Mouse (Mus musculus) lung, postnatal 0 days (tissue): Measurements from ENCODE around the gene Gramd4. TPM values are rescaled to one million over a fixed set of nuclear protein-coding genes. Genes with fewer than 3 reads are reported as not detected.

Source experiments
- ATAC-seq: fragments of 200-750 bp; cut with Nextera tagmentation; 2 replicates; pipeline ENCODE4 v1.8.0; 2017; ENCODE audit warnings: moderate library complexity
- DNase-seq: peaks from one replicate; pipeline ENCODE4 v3.0.0-alpha.2; 2016; ENCODE audit warnings: low spot score
- H3K27ac ChIP-seq: fragments of 300-500 bp; sonication (generic); 2 replicates; pipeline ENCODE4 v1.5.1; 2014; ENCODE audit warnings: antibody characterized with exemption, mild to moderate bottlenecking, low read length, mixed read lengths
- H3K27me3 ChIP-seq: fragments of 300-500 bp; sonication (generic); replicated peaks from 2 replicates; pipeline ENCODE4 v1.6.1; 2014; ENCODE audit warnings: low read length, mixed read lengths; ENCODE audit not compliant: insufficient read depth
- H3K36me3 ChIP-seq: fragments of 300-500 bp; sonication (generic); 2 replicates; pipeline ENCODE4 v1.6.1; 2014; ENCODE audit warnings: low read length, mixed read lengths; ENCODE audit not compliant: insufficient read depth
- H3K4me1 ChIP-seq: fragments of 300-500 bp; sonication (generic); 2 replicates; pipeline ENCODE4 v1.6.1; 2014; ENCODE audit warnings: antibody characterized with exemption, low read depth, low read length, mixed read lengths; ENCODE audit not compliant: insufficient read depth
- H3K4me2 ChIP-seq: fragments of 300-500 bp; sonication (generic); replicated peaks from 2 replicates; pipeline ENCODE4 v1.6.1; 2014; ENCODE audit warnings: low read depth, mild to moderate bottlenecking, low read length, moderate library complexity, mixed read lengths
- H3K4me3 ChIP-seq: fragments of 300-500 bp; sonication (generic); 2 replicates; pipeline ENCODE4 v1.5.1; 2014; ENCODE audit warnings: low read depth, low read length
- H3K9ac ChIP-seq: fragments of 300-500 bp; sonication (generic); replicated peaks from 2 replicates; pipeline ENCODE4 v1.6.1; 2014; ENCODE audit warnings: low read depth, mild to moderate bottlenecking
- H3K9me3 ChIP-seq: fragments of 300-500 bp; sonication (generic); 2 replicates; pipeline ENCODE4 v1.6.1; 2016; ENCODE audit warnings: low read length, mixed read lengths
- CTCF ChIP-seq: IDR thresholded peaks from 2 replicates; pipeline ENCODE4 v1.5.1; 2016; ENCODE audit warnings: antibody characterized with exemption, mild to moderate bottlenecking
- EP300 ChIP-seq: IDR thresholded peaks from 2 replicates; pipeline ENCODE4 v1.6.1; 2016; ENCODE audit warnings: antibody characterized with exemption, mild to moderate bottlenecking, control low read depth
- WGBS: fragments of 180-500 bp; shearing (Covaris S2); extraction: QIAGEN DNeasy Blood & Tissue Kit; methylation state at CpG from one replicate; pipeline ENCODE4 v1.1.7; 2014; 5-methylcytosine and 5-hydroxymethylcytosine counted together
- polyA plus RNA-seq: library from polyadenylated mRNA; unstranded; fragments of >200 nt; fragmentation: Nextera tagmentation; extraction: Ambion mirVana; gene quantifications from 2 replicates; pipeline ENCODE4 v1.2.1, GENCODE M21; 2015

The Gramd4 gene
- polyA plus RNA-seq, 1 experiment from 2014 or later: 11.1 TPM

DNA sequence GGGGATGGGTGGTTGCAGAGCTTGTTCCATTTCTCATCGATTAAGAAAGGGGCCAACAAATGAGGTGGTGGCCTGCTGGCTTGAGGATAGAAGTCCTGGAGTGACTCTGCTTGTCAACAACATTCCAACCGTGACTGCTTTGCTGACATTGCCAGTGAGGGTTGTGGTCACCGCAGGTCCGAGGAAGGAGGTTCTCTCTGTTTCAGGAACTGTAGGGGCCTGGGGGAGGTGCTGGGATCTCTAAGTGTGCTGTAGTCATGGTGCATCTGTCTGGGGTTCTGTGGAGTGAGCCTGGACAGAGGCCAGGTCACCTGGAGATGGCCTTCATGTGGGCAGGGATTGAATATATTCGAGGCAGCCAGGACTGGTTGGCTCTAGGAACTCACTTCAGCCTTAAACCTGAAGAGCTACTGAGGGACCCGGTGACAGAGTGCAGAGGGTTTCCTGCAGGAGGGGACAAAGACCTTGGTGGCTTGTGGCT is 25.8 kb downstream of the Gramd4 start:
- ATAC-seq (peak; percentile 11; the same call in 1 of the 2 replicates), DNase-seq (peak; percentile 30)
- Histone ChIP-seq H3K27me3 (no peaks in the 10 kb centered on the region), H3K36me3 (no peaks in the 10 kb centered on the region), H3K4me1 (peaks cover 23% of the 10 kb centered on the region), H3K27ac (no peak overlapping the region), H3K9me3 (no peaks in the 10 kb centered on the region), H3K9ac (no peak overlapping the region), H3K4me2 (no peak overlapping the region), H3K4me3 (no peak overlapping the region)
- WGBS: 24% methylated on average over 6 of the region's 6 CpGs
- TF ChIP-seq CTCF (no peak), EP300 (no peak)

DNA sequence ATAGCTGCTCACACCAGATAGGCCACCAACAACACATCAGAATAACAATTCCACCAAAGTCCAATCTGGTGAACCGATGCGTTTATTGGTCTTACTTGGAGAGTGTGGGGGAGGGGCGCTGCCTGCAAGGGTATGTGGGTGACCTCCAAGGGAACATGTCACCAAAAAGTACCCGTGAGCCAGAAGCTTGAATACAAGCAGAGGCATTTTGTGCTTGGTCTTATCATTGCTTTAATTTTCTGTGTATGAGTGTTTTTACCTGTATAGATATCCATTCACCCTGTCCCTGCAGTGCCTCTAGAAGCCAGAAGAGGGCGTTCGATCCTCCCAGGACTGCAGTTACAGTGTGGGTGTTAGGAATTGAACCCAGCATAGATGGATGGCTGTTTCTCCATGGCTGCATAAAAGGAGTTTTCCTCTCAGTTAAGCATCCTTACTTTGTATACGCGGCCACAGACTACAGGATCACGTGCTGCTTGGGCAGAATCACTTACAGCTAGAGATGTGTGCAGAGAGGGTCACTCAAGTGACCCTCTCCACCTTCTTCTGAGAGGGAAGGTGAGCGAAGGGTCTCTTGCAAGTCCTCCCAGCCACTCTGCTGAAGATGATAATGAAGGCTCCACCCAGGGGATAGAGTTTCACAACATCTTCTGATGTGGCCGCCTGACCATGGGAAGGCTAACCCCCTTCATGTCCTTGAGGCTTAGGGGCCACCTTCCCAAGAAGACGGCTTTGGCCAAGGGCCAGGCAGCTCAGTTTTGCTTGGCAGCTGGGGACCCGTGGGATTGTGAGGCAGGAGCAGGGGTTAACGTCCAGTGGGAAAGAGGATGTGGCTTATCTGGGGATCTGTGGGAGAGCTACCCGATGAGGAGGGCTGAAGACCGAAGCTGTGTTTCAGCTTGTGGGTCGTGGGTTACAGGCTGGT is 28.1 kb downstream of the Gramd4 start:
- Histone ChIP-seq H3K9me3 (no peaks in the 10 kb centered on the region), H3K9ac (no peak overlapping the region), H3K27me3 (no peaks in the 10 kb centered on the region), H3K27ac (peak overlapping the region; percentile 23), H3K4me3 (no peak overlapping the region), H3K36me3 (no peaks in the 10 kb centered on the region), H3K4me1 (peaks cover 25% of the 10 kb centered on the region), H3K4me2 (0 out of 2 replicates have a peak overlapping the region, but pooled peaks have one; percentile 11)
- 19% methylated on average over 17 of the region's 17 CpGs for WGBS
- peak; percentile 29 for ATAC-seq
- peak; percentile 79 for TF ChIP-seq CTCF
- TF ChIP-seq EP300: 0 out of 2 replicates have a peak, but pooled peaks have one; percentile 26
- DNase-seq: peak; percentile 57

DNA sequence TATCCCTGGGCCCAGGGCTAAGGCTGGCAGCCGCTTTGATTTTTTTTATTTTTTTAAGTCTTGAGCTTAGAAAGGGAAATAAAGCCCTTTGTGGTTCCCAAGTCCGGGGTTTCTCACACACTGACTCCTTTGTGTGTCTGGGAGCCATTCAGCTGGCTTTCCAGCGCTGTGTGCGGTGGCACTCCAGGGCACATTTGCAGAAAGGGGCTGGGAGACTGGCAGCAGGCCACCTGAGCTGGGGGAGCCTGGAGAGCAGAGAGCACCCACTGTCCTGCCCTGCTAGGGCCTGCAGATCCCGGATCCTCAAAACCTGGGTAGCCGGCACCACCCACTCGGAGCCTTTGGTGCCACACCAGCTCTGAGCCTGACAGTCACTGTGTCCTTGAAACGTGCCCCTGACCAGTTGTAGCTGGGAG is 28.8 kb downstream of the Gramd4 start:
- DNase-seq (no peak), ATAC-seq (no peak)
- peak overlapping the region; percentile 23 for H3K27ac ChIP-seq
- H3K36me3 ChIP-seq: no peaks in the 10 kb centered on the region
- H3K4me3 ChIP-seq: no peak overlapping the region
- H3K9ac ChIP-seq: no peak overlapping the region
- no peaks in the 10 kb centered on the region for H3K9me3 ChIP-seq
- WGBS: 42% methylated on average over 8 of the region's 8 CpGs
- H3K27me3 ChIP-seq: no peaks in the 10 kb centered on the region
- H3K4me2 ChIP-seq: no peak overlapping the region
- peaks cover 28% of the 10 kb centered on the region for H3K4me1 ChIP-seq
- TF ChIP-seq EP300: no peak
- no peak for TF ChIP-seq CTCF

DNA sequence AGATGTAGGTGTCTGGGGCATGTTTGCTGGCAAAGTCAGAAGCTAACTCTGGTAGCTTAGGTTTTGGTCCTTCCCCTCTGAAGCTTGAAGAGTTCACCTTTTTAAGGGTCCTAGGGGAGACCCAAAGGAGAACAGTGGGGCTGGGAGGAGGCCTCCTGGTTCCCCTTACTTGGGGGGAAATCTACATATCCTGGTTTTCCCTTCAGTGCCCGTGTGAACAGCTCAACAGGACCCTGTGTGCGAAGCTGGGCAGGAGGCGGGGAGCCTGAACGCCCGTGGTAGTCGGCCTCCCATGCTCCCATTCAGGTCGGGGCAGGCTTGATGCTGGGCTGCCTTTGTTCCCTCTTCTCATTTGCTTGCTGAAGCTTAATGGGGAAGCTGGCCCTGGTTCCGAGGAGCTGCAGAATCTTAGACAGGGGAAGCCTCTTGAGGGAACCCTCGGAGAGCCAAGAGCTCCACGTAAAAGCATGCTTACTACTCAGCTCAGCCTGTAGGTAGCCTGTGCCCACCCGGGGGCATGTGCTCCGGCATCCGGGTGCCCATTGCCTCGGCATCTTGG is 30.2 kb downstream of the Gramd4 start:
- no peaks in the 10 kb centered on the region for H3K9me3 ChIP-seq
- no peaks in the 10 kb centered on the region for H3K27me3 ChIP-seq
- H3K4me2 ChIP-seq: no peak overlapping the region
- H3K9ac ChIP-seq: no peak overlapping the region
- DNase-seq (no peak), ATAC-seq (no peak)
- no peak overlapping the region for H3K4me3 ChIP-seq
- H3K4me1 ChIP-seq: peaks cover 40% of the 10 kb centered on the region
- 57% methylated on average over 14 of the region's 14 CpGs for WGBS
- TF ChIP-seq CTCF (no peak), EP300 (no peak)
- no peak overlapping the region for H3K27ac ChIP-seq
- no peaks in the 10 kb centered on the region for H3K36me3 ChIP-seq

DNA sequence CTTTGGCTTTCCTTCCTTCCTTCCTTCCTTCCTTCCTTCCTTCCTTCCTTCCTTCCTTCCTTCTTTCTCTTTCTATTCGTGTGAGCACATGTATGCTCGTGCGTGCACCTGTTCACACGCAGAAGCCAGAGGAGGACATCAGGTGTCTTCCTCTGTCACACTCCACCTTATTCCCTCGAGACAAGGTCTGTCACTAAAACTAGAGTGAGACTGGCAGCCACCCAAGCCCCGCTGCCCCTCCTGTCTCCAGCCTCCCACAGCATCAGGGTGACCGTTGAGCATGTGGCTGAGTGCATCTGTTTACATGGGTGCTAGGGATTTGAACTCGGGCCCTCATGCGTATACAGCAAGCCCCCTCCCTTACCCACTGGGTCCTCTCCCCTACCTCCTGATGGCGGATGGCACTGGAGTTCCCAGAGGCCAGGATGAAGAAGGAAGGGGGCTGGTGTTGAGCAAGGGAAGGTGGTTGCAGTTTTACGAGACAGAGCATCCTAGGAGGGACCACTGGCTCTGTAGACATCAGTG is 30.8 kb downstream of the Gramd4 start:
- 75% methylated on average over 11 of the region's 11 CpGs for WGBS
- no peaks in the 10 kb centered on the region for H3K36me3 ChIP-seq
- TF ChIP-seq EP300 (no peak), CTCF (no peak)
- no peak overlapping the region for H3K4me3 ChIP-seq
- ATAC-seq: no peak
- H3K9ac ChIP-seq: no peak overlapping the region
- H3K4me2 ChIP-seq: no peak overlapping the region
- H3K27ac ChIP-seq: no peak overlapping the region
- no peaks in the 10 kb centered on the region for H3K27me3 ChIP-seq
- no peaks in the 10 kb centered on the region for H3K9me3 ChIP-seq
- peaks cover 34% of the 10 kb centered on the region for H3K4me1 ChIP-seq
- DNase-seq: no peak

DNA sequence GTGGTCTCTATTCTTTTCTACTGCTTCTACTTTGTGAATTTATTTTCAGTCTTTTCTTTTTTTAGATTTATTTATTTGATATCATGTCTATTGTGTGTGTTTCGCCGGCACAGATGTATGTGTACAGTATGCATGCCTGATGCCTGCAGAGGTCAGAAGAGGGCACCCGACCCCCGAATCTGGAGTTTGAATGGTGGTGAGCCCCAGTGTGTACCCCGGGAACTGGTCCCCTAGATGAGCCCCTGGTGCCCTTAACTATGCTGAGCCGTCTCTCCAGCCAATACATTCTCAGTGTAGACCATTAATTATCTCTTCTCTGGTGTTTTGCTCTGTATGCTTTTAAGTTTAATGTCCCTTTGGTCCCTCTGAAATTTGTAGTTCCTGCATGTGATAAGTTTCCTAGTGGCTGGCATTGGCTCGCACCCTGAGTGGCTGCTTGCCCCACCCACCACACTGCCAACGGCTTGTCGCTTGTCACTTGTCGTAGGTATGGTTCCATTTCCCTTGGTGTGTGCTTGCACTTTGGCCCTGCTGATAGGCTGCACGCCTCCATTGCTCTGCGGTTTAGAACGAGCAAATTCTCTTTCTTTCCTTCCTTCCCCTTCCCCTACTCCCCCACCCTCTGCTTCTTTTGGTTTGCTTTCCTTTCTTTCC is 31.7 kb downstream of the Gramd4 start:
- Histone ChIP-seq H3K27me3 (no peaks in the 10 kb centered on the region), H3K9ac (no peak overlapping the region), H3K27ac (peak overlapping the region; percentile 60), H3K9me3 (no peaks in the 10 kb centered on the region), H3K4me3 (no peak overlapping the region), H3K36me3 (no peaks in the 10 kb centered on the region), H3K4me2 (no peak overlapping the region), H3K4me1 (peaks cover 30% of the 10 kb centered on the region)
- no peak for ATAC-seq
- TF ChIP-seq CTCF (no peak), EP300 (no peak)
- WGBS: 44% methylated on average over 13 of the region's 13 CpGs
- no peak for DNase-seq
